Mouse (Mus musculus): ENCODE results near the gene Afg1l. TPM values are rescaled to one million over a fixed set of nuclear protein-coding genes. Genes with fewer than 3 reads are reported as not detected.

Gene Afg1l
- total RNA-seq (2023), result 6.2 TPM

DNA sequence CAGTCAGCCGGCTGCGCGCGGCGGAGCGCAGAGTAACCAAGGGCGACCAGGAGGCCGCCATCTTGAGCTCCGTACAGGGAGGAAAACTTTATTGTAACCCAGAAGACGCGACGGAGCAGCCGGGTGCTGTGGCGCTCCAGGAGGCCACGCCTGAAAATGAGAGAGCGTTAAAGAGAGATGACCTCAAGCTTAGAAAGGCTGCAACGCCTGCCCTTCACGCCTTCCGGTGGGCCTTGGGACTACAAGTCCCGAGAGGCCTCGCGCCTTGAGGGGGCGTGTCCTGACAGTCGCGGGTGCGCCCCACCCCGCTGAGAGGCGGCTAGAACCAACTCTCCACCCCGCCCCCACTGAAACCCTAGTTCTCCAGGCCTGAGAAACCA lies at the start of gene Afg1l:
Gene Afg1l (minus strand): TSS at position 225 of the 380 bp plus-strand sequence.

DNA sequence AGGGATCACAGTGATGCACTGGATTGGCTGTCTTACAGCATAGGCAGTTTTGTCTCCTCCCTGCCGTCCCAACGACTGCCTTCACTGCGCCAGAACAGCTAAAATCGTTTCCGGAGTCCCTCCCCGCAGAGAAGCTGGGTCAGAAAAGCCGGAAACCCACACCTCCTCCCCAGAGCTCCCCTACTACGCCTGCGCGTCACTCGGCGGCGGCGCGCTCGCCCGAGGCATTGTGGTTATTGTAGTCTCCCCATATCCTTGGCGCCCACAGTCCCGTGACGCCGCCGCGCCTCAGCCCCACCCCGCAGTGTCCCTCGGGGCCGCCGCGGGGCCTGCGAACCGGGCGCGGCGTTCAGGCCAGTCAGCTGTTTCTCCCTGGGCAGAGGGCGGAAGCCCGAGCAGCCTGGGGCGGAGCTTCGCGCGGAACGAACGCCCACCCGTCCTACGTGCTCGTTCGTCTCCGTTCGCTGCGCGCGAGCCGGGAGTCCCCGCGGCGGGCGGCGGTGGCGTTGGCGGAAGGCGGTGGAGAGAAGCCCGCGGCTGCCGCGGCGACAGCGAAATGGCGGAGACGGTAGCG lies 23.5 kb upstream of the Afg1l start, which contains the start of gene Snx3:
Gene Snx3 (plus strand): TSS at position 256 of the 574 bp plus-strand sequence.

DNA sequence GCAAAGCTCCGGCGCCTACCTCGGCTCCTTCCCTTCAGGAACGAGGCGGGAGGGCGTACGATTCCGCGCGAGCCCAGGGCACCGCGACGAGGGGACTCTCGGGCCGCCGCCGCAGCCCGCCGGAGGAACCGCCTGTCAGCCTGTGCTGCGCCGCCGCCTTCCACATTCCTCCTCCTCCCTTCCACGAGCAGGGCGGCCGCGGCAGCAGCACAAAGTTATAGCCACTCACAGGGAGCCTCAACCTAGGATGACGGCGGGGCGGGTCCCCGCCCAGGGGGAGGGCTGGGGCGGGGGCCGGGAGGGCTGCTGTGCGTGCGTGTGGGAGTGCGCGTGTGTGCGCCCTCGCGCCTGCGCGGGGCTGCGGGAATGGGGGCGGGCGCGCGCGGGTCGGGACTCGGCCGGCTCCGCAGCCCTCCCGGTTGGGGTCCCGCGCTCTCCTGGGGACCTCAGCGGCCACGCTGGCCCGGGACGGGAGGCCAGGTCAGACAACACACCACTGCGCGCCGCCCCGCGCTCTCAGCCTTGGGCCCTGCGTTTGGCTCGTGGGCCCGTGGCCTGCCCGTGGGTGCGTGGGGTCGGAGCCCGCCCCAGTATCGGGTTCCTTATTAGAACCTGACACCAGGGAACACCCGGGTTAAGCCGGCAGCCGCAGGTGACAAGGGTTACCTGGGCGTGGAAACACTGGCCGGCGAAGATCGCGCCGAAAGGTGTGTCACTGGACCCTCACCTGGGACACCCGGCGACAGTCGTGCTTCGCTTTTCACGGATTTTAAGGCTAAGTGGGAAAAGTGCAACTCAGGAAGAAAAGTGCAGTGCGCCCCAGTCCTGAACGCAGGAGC lies 201.6 kb downstream of the Afg1l start, which contains the start of gene Foxo3:
Gene Foxo3 (minus strand): TSS at position 249 of the 839 bp plus-strand sequence.

Other genes with a start within 250 kb of the Afg1l start
- gene Foxo3, start 201.8 kb downstream of the Afg1l start, total RNA-seq (2023), result 69.1 TPM
- 85.7 TPM for gene Snx3, start 23.5 kb upstream of the Afg1l start, total RNA-seq (2023)
- not detected for gene Nr2e1, start 105.1 kb upstream of the Afg1l start, total RNA-seq (2023)
- 30.6 TPM for gene Ostm1, start 105.3 kb upstream of the Afg1l start, total RNA-seq (2023)

Data from CD8-positive naive resting alpha-beta T cell, adult 57 days (primary cell).